Mouse (Mus musculus) forebrain, embryonic 15.5 days (tissue): ENCODE results near the gene Ppp1r37. TPM values are rescaled to one million over a fixed set of nuclear protein-coding genes. Genes with fewer than 3 reads are reported as not detected.

Experiments used
- ATAC-seq: fragments of 200-750 bp; cut with Nextera tagmentation; replicated peaks from 2 replicates; pipeline ENCODE4 v1.8.0; 2017; ENCODE audit warnings: mild to moderate bottlenecking, moderate TSS enrichment, moderate library complexity
- H3K27ac ChIP-seq: fragments of 300-500 bp; sonication (generic); replicated peaks from 2 replicates; pipeline ENCODE4 v1.5.1; 2015; ENCODE audit warnings: mild to moderate bottlenecking, inconsistent platforms
- H3K27me3 ChIP-seq: fragments of 300-500 bp; sonication (generic); 2 replicates; pipeline ENCODE4 v1.6.1; 2015; ENCODE audit warnings: inconsistent platforms
- H3K36me3 ChIP-seq: fragments of 300-500 bp; sonication (generic); 2 replicates; pipeline ENCODE4 v1.6.1; 2015; ENCODE audit warnings: mild to moderate bottlenecking, inconsistent platforms
- H3K4me1 ChIP-seq: fragments of 300-500 bp; sonication (generic); 2 replicates; pipeline ENCODE4 v1.6.1; 2015; ENCODE audit warnings: inconsistent platforms
- H3K4me2 ChIP-seq: fragments of 300-500 bp; sonication (generic); replicated peaks from 2 replicates; pipeline ENCODE4 v1.6.1; 2015; ENCODE audit warnings: mild to moderate bottlenecking, inconsistent platforms
- H3K4me3 ChIP-seq: fragments of 300-500 bp; sonication (generic); 2 replicates; pipeline ENCODE4 v1.5.1; 2015; ENCODE audit warnings: mild to moderate bottlenecking, inconsistent platforms
- H3K9ac ChIP-seq: fragments of 300-500 bp; sonication (generic); replicated peaks from 2 replicates; pipeline ENCODE4 v1.6.1; 2015; ENCODE audit warnings: mild to moderate bottlenecking, inconsistent platforms
- H3K9me3 ChIP-seq: fragments of 300-500 bp; sonication (generic); 2 replicates; pipeline ENCODE4 v1.6.1; 2016; ENCODE audit warnings: inconsistent platforms
- WGBS: fragments of 180-500 bp; shearing (Covaris S2); methylation state at CpG from one replicate; pipeline ENCODE4 v1.1.7; 2015; ENCODE audit warnings: mixed read lengths; 5-methylcytosine and 5-hydroxymethylcytosine counted together
- polyA plus RNA-seq: library from polyadenylated mRNA; unstranded; fragments of >200 nt; fragmentation: Nextera tagmentation; extraction: Ambion mirVana; gene quantifications from 2 replicates; pipeline ENCODE4 v1.2.1, GENCODE M21; 2015

The Ppp1r37 gene
- polyA plus RNA-seq, 1 experiment from 2014 or later = 40.5 TPM

GRCm38 (mm10) chr7:19549394-19549793 is 13.5 kb downstream of the Ppp1r37 start:
- 92% methylated on average over 10 of the region's 10 CpGs for WGBS
- ATAC-seq = no peak
- Histone ChIP-seq H3K4me1 (peaks cover 12% of the 10 kb centered on the region; the same call in 1 of the 2 replicates), H3K9ac (no peak overlapping the region), H3K27me3 (no peaks in the 10 kb centered on the region), H3K36me3 (peaks cover 3% of the 10 kb centered on the region; the same call in 1 of the 2 replicates), H3K4me2 (no peak overlapping the region), H3K9me3 (no peaks in the 10 kb centered on the region), H3K27ac (no peak overlapping the region), H3K4me3 (no peak overlapping the region)

DNA sequence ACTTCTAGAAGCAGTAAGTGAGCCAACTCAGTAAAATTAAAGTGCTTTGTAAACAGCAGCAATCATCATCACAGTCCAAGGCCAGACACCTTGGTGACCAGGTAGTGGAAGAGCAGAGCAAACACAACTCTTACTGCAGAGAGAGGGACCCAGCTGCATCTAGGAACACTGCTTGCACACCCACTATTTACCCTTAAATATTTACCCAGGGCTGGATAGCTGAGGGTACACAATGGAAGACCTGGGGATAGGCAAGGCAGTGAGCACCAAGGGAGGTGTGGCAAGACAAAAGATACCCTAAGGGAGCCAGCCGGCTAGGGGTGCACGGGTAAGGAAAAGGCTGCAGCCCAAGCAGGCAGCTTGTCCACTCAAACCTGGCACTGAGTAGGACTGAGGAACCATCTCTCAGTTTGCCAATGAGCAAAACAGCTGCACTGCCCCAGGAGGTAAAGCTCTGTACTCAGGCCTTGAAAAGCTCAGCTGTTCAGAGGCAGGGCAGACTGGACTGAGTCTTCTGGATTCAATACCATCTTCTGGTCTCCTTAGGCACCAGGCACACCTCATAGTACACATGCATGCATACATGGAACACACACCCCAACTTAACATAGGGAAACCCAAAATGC is 15.4 kb downstream of the Ppp1r37 start:
- no peak overlapping the region for H3K27ac ChIP-seq

GRCm38 (mm10) chr7:19546007-19546406 is 16.9 kb downstream of the Ppp1r37 start:
- no peak overlapping the region for H3K9ac ChIP-seq
- no peak overlapping the region for H3K27ac ChIP-seq
- H3K4me1 ChIP-seq = peaks cover 33% of the 10 kb centered on the region
- H3K4me2 ChIP-seq = no peak overlapping the region
- no peaks in the 10 kb centered on the region for H3K36me3 ChIP-seq
- ATAC-seq = no peak
- no peaks in the 10 kb centered on the region for H3K27me3 ChIP-seq
- no peak overlapping the region for H3K4me3 ChIP-seq
- no peaks in the 10 kb centered on the region for H3K9me3 ChIP-seq
- WGBS = 66% methylated on average over 3 of the region's 3 CpGs

More for the DNA sequence above, 15.4 kb downstream of the Ppp1r37 start:
- no peak overlapping the region for H3K4me3 ChIP-seq
- no peak overlapping the region for H3K4me2 ChIP-seq
- no peak overlapping the region for H3K9ac ChIP-seq
- peaks cover 19% of the 10 kb centered on the region for H3K4me1 ChIP-seq
- no peaks in the 10 kb centered on the region for H3K27me3 ChIP-seq
- H3K9me3 ChIP-seq = no peaks in the 10 kb centered on the region
- ATAC-seq = no peak
- WGBS = 60% methylated on average over 2 of the region's 2 CpGs
- peaks cover under 1% of the 10 kb centered on the region; the same call in 1 of the 2 replicates for H3K36me3 ChIP-seq

- WGBS = 56% methylated on average over 6 of the region's 6 CpGs
- no peak for ATAC-seq
- H3K9ac ChIP-seq = no peak overlapping the region
- H3K27me3 ChIP-seq = no peaks in the 10 kb centered on the region
- H3K4me1 ChIP-seq = peaks cover 35% of the 10 kb centered on the region
- H3K4me2 ChIP-seq = no peak overlapping the region
- no peak overlapping the region for H3K4me3 ChIP-seq
- no peak overlapping the region for H3K27ac ChIP-seq
- H3K36me3 ChIP-seq = no peaks in the 10 kb centered on the region
- H3K9me3 ChIP-seq = no peaks in the 10 kb centered on the region
Observed at GRCm38 (mm10) chr7:19543584-19543983, 19.3 kb downstream of the Ppp1r37 start.

DNA sequence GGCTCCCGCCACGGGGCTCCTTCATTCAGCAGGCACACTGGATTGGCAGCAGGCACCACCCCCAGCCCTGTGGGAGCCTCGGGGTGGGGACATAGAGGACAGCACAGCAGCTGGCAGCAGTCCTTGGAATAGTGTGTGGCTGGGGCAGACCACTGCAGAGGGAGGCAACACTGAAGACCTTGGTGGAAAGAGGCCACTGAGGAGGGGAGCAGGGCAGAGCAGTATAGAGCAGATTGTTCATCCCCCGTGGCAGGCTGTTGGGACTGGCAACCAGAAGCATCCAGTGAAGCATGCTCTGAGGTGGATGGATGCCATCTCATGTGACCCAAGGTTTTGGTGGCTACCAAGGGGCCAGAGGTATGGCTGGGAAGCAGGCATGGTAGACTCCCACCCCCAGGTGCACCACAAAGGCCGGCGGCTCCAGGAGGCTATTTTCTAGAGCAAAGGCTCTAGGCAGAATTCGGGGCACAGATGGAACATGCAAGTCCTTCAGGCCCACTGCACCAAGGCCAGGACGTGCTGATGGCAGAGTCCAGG is 20.7 kb downstream of the Ppp1r37 start:
- H3K4me2 ChIP-seq = no peak overlapping the region
- 47% methylated on average over 8 of the region's 8 CpGs for WGBS
- peak; percentile 86 for ATAC-seq
- H3K27ac ChIP-seq = peak overlapping the region; percentile 75
- no peak overlapping the region for H3K9ac ChIP-seq
- H3K4me1 ChIP-seq = peaks cover 35% of the 10 kb centered on the region
- no peaks in the 10 kb centered on the region for H3K36me3 ChIP-seq
- H3K27me3 ChIP-seq = no peaks in the 10 kb centered on the region
- no peaks in the 10 kb centered on the region for H3K9me3 ChIP-seq
- no peak overlapping the region for H3K4me3 ChIP-seq

DNA sequence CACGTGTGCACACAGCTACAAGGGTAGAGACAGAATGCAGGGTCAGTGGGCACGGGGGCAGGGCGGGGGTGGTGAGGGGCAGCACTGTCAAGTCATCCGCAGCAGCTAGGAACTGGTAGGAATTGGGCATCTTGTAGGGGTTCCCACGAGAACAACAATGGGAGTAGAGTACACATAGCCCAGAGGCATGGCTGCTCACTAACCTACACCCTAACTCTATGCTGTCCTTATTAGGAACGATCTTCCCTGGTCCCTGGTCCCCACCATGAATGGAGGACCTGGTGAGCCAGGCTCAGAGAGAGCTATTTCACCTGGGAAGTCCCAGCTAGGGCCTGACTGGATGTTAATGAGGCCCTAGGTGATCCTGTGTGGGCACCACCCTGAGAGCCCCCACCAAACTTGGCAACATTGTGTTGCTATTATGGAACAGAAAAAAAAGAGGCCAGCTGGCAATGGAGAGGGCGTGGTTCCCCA is 21.2 kb downstream of the Ppp1r37 start:
- no peak overlapping the region for H3K9ac ChIP-seq
- H3K9me3 ChIP-seq = no peaks in the 10 kb centered on the region
- H3K27me3 ChIP-seq = no peaks in the 10 kb centered on the region
- 58% methylated on average over 7 of the region's 7 CpGs for WGBS
- H3K36me3 ChIP-seq = no peaks in the 10 kb centered on the region
- ATAC-seq = peak; percentile 54
- H3K4me2 ChIP-seq = no peak overlapping the region
- H3K4me1 ChIP-seq = peaks cover 34% of the 10 kb centered on the region
- H3K27ac ChIP-seq = peak overlapping the region; percentile 75
- no peak overlapping the region for H3K4me3 ChIP-seq

- H3K9ac ChIP-seq = no peak overlapping the region
- H3K4me1 ChIP-seq = peaks cover 27% of the 10 kb centered on the region
- no peak for ATAC-seq
- no peaks in the 10 kb centered on the region for H3K9me3 ChIP-seq
- no peak overlapping the region for H3K4me3 ChIP-seq
- H3K27me3 ChIP-seq = no peaks in the 10 kb centered on the region
- 84% methylated on average over 2 of the region's 2 CpGs for WGBS
- H3K4me2 ChIP-seq = no peak overlapping the region
- no peaks in the 10 kb centered on the region for H3K36me3 ChIP-seq
- H3K27ac ChIP-seq = peak overlapping the region; percentile 75
Observed at GRCm38 (mm10) chr7:19540771-19541566, 21.9 kb downstream of the Ppp1r37 start.

GRCm38 (mm10) chr7:19534676-19535075 is 28.2 kb downstream of the Ppp1r37 start:
- no peak overlapping the region for H3K4me3 ChIP-seq
- WGBS = 94% methylated on average over 10 of the region's 10 CpGs
- no peak overlapping the region for H3K4me2 ChIP-seq
- ATAC-seq = 0 out of 2 replicates have a peak, but pooled peaks have one; percentile 17
- no peaks in the 10 kb centered on the region for H3K4me1 ChIP-seq
- no peak overlapping the region for H3K9ac ChIP-seq
- no peak overlapping the region for H3K27ac ChIP-seq
- H3K36me3 ChIP-seq = peaks cover 46% of the 10 kb centered on the region
- H3K9me3 ChIP-seq = no peaks in the 10 kb centered on the region
- no peaks in the 10 kb centered on the region for H3K27me3 ChIP-seq

GRCm38 (mm10) chr7:19532240-19532639 is 30.6 kb downstream of the Ppp1r37 start:
- Histone ChIP-seq H3K4me2 (no peak overlapping the region), H3K4me3 (no peak overlapping the region), H3K9me3 (no peaks in the 10 kb centered on the region), H3K4me1 (no peaks in the 10 kb centered on the region), H3K27me3 (no peaks in the 10 kb centered on the region), H3K27ac (no peak overlapping the region), H3K9ac (no peak overlapping the region), H3K36me3 (peaks cover 48% of the 10 kb centered on the region)
- no peak for ATAC-seq
- 85% methylated on average over 14 of the region's 14 CpGs for WGBS

DNA sequence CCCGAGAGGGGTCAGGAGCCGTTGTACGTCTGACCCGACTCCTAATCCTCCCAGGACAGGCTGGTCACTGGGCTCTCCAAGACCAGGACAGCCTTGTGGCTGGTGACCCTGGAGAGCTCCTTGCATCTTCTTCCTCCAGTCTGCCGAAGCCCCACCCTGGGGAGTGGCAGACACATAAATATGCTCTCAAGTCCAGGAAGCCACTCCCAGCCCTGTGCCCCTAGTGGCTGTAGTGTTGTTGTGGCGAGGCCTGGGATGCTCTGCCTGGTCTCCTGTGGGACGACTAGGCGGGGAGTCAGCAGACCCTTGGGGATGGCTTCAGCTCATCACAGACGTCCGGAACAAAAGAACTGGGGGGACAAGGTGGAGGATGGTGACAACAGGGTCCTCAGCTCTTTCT is 31.8 kb downstream of the Ppp1r37 start:
- Histone ChIP-seq H3K27ac (no peak overlapping the region), H3K9me3 (no peaks in the 10 kb centered on the region), H3K27me3 (no peaks in the 10 kb centered on the region), H3K4me1 (no peaks in the 10 kb centered on the region), H3K4me2 (no peak overlapping the region), H3K9ac (no peak overlapping the region), H3K36me3 (peaks cover 48% of the 10 kb centered on the region), H3K4me3 (no peak overlapping the region)
- WGBS = 84% methylated on average over 10 of the region's 10 CpGs
- no peak for ATAC-seq

DNA sequence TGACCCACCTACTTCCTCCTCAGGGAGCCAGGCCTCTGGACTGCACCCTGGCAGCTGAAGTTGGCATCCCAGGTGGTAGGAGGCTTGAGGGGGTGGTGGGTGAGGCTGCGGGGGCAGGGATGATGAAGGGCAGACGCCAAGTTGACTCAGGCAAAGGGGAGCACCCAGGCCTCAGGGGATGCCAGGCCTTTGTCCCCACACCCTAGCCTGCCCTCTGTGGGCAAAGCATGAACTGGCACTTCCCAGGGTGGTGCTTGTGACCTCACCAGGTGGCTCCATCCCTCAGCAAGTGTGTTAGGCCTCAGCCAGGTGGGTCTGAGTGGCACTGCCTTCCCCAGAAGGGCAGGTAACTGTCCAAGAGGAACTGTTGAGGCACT is 37.8 kb downstream of the Ppp1r37 start:
- WGBS = 61% methylated on average over 2 of the region's 2 CpGs
- peaks cover 20% of the 10 kb centered on the region for H3K4me1 ChIP-seq
- no peak overlapping the region for H3K9ac ChIP-seq
- peaks cover 51% of the 10 kb centered on the region for H3K27me3 ChIP-seq
- H3K36me3 ChIP-seq = peaks cover 6% of the 10 kb centered on the region; the same call in 1 of the 2 replicates
- H3K9me3 ChIP-seq = no peaks in the 10 kb centered on the region
- H3K4me3 ChIP-seq = no peak overlapping the region
- ATAC-seq = no peak
- H3K4me2 ChIP-seq = no peak overlapping the region
- no peak overlapping the region for H3K27ac ChIP-seq

GRCm38 (mm10) chr7:19524420-19525104 is 38.3 kb downstream of the Ppp1r37 start:
- H3K4me1 ChIP-seq = peaks cover 20% of the 10 kb centered on the region
- peaks cover 56% of the 10 kb centered on the region for H3K27me3 ChIP-seq
- peak overlapping the region; percentile 93 for H3K4me2 ChIP-seq
- 14% methylated on average over 24 of the region's 24 CpGs for WGBS
- peaks cover under 1% of the 10 kb centered on the region; the same call in 1 of the 2 replicates for H3K36me3 ChIP-seq
- H3K9me3 ChIP-seq = no peaks in the 10 kb centered on the region
- peak; percentile 44 for ATAC-seq
- H3K4me3 ChIP-seq = peak overlapping the region; percentile 45
- H3K9ac ChIP-seq = peak overlapping the region; percentile 51
- H3K27ac ChIP-seq = no peak overlapping the region
